8 mouse cellular contexts compared by ENCODE assay signal in genomic region chr10:95515293-95515931, GRCm38 (mm10). TPM values are rescaled to one million over a fixed set of nuclear protein-coding genes. Genes with fewer than 3 reads are reported as not detected.
DNase-seq lines count a peak whose midpoint lies in the region; ATAC-seq and TF ChIP-seq lines count a peak whose summit lies in the region.

No protein-coding gene starts in this region.

- 2% methylated on average over 66 of the region's 80 CpGs for WGBS in forebrain, postnatal 0 days
- WGBS in hindbrain, embryonic 14.5 days = under 1% methylated on average over 73 of the region's 80 CpGs
- WGBS in liver, embryonic 11.5 days = under 1% methylated on average over 60 of the region's 80 CpGs
- under 1% methylated on average over 54 of the region's 80 CpGs for WGBS in midbrain, postnatal 0 days

- TF ChIP-seq POLR2A in CH12.LX (IDR thresholded peaks at IDR 0.05; ENCODE audit: low read depth, low read length) = no peak

- TF ChIP-seq RAD21 in CH12.LX (IDR thresholded peaks at IDR 0.05; ENCODE audit: low read depth, low read length) = no peak

- H3K9ac ChIP-seq in CH12.LX (ENCODE audit: insufficient read depth, low read depth) = peak overlapping the region; percentile 95
- peak overlapping the region; percentile 87 for H3K9ac ChIP-seq in forebrain, postnatal 0 days
- H3K9ac ChIP-seq in hindbrain, embryonic 14.5 days = peak overlapping the region; percentile 96
- peak overlapping the region; percentile 97 for H3K9ac ChIP-seq in liver, embryonic 11.5 days (ENCODE audit: low read depth, low read length)
- H3K9ac ChIP-seq in midbrain, postnatal 0 days (replicated peaks; ENCODE audit: low read length, poor library complexity, severe bottlenecking) = peak overlapping the region; percentile 93

- peak overlapping the region; percentile 83 for H3K27ac ChIP-seq in CH12.LX (ENCODE audit: insufficient read depth, low read depth)
- H3K27ac ChIP-seq in forebrain, postnatal 0 days (ENCODE audit: low read depth, low read length) = peak overlapping the region; percentile 95
- peak overlapping the region; percentile 95 for H3K27ac ChIP-seq in hindbrain, embryonic 14.5 days
- H3K27ac ChIP-seq in liver, embryonic 11.5 days (ENCODE audit: low read depth, low read length) = peak overlapping the region; percentile 94
- peak overlapping the region; percentile 95 for H3K27ac ChIP-seq in midbrain, postnatal 0 days (ENCODE audit: low read depth, low read length)

- in situ Hi-C loops in CH12.LX (cut with MboI; ENCODE audit: low pct_ligation_motif_present, low pct_unique_long_range_greater_than_20kb, low sequenced_read_pairs) = no loop called here

- dilution Hi-C loops in CH12.LX (cut with MboI; ENCODE audit: extremely low pct_ligation_motif_present, extremely low pct_unique_long_range_greater_than_20kb, low sequenced_read_pairs) = no loop called here

- H3K9me3 ChIP-seq in CH12.LX (replicated peaks; ENCODE audit: low read length) = peaks cover 6% of the 10 kb centered on the region
- no peaks in the 10 kb centered on the region for H3K9me3 ChIP-seq in forebrain, postnatal 0 days (ENCODE audit: low read length)
- H3K9me3 ChIP-seq in hindbrain, embryonic 14.5 days (ENCODE audit: control insufficient read depth, low read length) = no peaks in the 10 kb centered on the region
- H3K9me3 ChIP-seq in liver, embryonic 11.5 days (ENCODE audit: control insufficient read depth, low read length) = no peaks in the 10 kb centered on the region
- H3K9me3 ChIP-seq in midbrain, postnatal 0 days (ENCODE audit: low read length) = no peaks in the 10 kb centered on the region

- DNase-seq in 3T3-L1 (ENCODE audit: low read depth, low spot score) (peak; percentile 45), CH12.LX (ENCODE audit: extremely low read depth) (no peak)
- DNase-seq in cerebellum, adult 11 months = peak; percentile 66
- DNase-seq in forebrain, postnatal 0 days = peak; percentile 18
- peak; percentile 36 for DNase-seq in hindbrain, embryonic 14.5 days (ENCODE audit: low spot score)
- peak; percentile 69 for DNase-seq in liver, embryonic 11.5 days (ENCODE audit: low spot score)
- peak; percentile 15 for DNase-seq in midbrain, postnatal 0 days (ENCODE audit: low spot score)
- DNase-seq in yolk sac, embryonic 10.5 days (ENCODE audit: low spot score) = peak; percentile 50

- TF ChIP-seq CTCF in CH12.LX (conservative IDR thresholded peaks at IDR 0.05 in 1 of 2, IDR thresholded peaks at IDR 0.05 in 1 of 2; ENCODE audit: low read depth in 2 of 2, low read length in 2 of 2) = no peak
- no peak for TF ChIP-seq CTCF in forebrain, postnatal 0 days (IDR thresholded peaks at IDR 0.05; ENCODE audit: low read depth)
- TF ChIP-seq CTCF in midbrain, postnatal 0 days (IDR thresholded peaks at IDR 0.05) = no peak

- peak; percentile 50 for ATAC-seq in forebrain, postnatal 0 days
- peak; percentile 69 for ATAC-seq in hindbrain, embryonic 14.5 days (ENCODE audit: low FRiP score)
- peak; percentile 9 for ATAC-seq in liver, embryonic 11.5 days (replicated peaks; ENCODE audit: low FRiP score)
- ATAC-seq in midbrain, postnatal 0 days (ENCODE audit: low FRiP score) = peak; percentile 67; the same call in 1 of the 2 replicates

- TF ChIP-seq EP300 in CH12.LX (IDR thresholded peaks at IDR 0.05; ENCODE audit: low read length) = no peak

- peak overlapping the region; percentile 76 to 92 (median 82) for H3K4me3 ChIP-seq in CH12.LX (replicated peaks in 1 of 3; ENCODE audit: low read depth in 2 of 3, low read length in 2 of 3, poor library complexity in 1 of 3)
- peak overlapping the region; percentile 89 for H3K4me3 ChIP-seq in forebrain, postnatal 0 days (ENCODE audit: low read depth, low read length)
- H3K4me3 ChIP-seq in hindbrain, embryonic 14.5 days (replicated peaks; ENCODE audit: low read length) = peak overlapping the region; percentile 99
- H3K4me3 ChIP-seq in liver, embryonic 11.5 days (ENCODE audit: low read depth, low read length) = peak overlapping the region; percentile 100
- peak overlapping the region; percentile 88 for H3K4me3 ChIP-seq in midbrain, postnatal 0 days (ENCODE audit: low read depth, low read length)

- peak overlapping the region; percentile 81; the same call in 1 of the 2 replicates for H3K4me2 ChIP-seq in CH12.LX (ENCODE audit: insufficient read depth, low read depth, poor library complexity, severe bottlenecking)
- peak overlapping the region; percentile 71 for H3K4me2 ChIP-seq in forebrain, postnatal 0 days (ENCODE audit: low read depth)
- H3K4me2 ChIP-seq in hindbrain, embryonic 14.5 days (replicated peaks) = peak overlapping the region; percentile 88
- H3K4me2 ChIP-seq in liver, embryonic 11.5 days = peak overlapping the region; percentile 89
- H3K4me2 ChIP-seq in midbrain, postnatal 0 days (ENCODE audit: low read depth, low read length, poor library complexity, severe bottlenecking) = peak overlapping the region; percentile 61

- H3K27me3 ChIP-seq in CH12.LX (replicated peaks) = no peaks in the 10 kb centered on the region
- H3K27me3 ChIP-seq in forebrain, postnatal 0 days (ENCODE audit: insufficient read depth, low read length) = no peaks in the 10 kb centered on the region
- H3K27me3 ChIP-seq in hindbrain, embryonic 14.5 days (ENCODE audit: control insufficient read depth, insufficient read depth, low read length) = no peaks in the 10 kb centered on the region
- H3K27me3 ChIP-seq in liver, embryonic 11.5 days (replicated peaks; ENCODE audit: control insufficient read depth, insufficient read depth, low read length) = no peaks in the 10 kb centered on the region
- H3K27me3 ChIP-seq in midbrain, postnatal 0 days (ENCODE audit: insufficient read depth, low read length) = no peaks in the 10 kb centered on the region

- H3K36me3 ChIP-seq in CH12.LX (replicated peaks in 1 of 2; ENCODE audit: control insufficient read depth in 1 of 2, insufficient read depth in 1 of 2, low read length in 1 of 2) = peaks cover 3 to 24% of the 10 kb centered on the region in 2 experiments
- H3K36me3 ChIP-seq in forebrain, postnatal 0 days (ENCODE audit: insufficient read depth) = no peaks in the 10 kb centered on the region
- 0 out of 2 replicates have a peak, but pooled peaks cover 4% of the 10 kb centered on the region for H3K36me3 ChIP-seq in hindbrain, embryonic 14.5 days (replicated peaks; ENCODE audit: control insufficient read depth, insufficient read depth)
- H3K36me3 ChIP-seq in liver, embryonic 11.5 days (ENCODE audit: control insufficient read depth, insufficient read depth, low read length) = no peaks in the 10 kb centered on the region; the same call in 1 of the 2 replicates
- H3K36me3 ChIP-seq in midbrain, postnatal 0 days (ENCODE audit: insufficient read depth, low read length) = no peaks in the 10 kb centered on the region

- peaks cover 10 to 58% of the 10 kb centered on the region in 2 experiments for H3K4me1 ChIP-seq in CH12.LX (ENCODE audit: control insufficient read depth in 1 of 2, insufficient read depth in 2 of 2)
- peaks cover 8% of the 10 kb centered on the region; the same call in 1 of the 2 replicates for H3K4me1 ChIP-seq in forebrain, postnatal 0 days (ENCODE audit: insufficient read depth)
- H3K4me1 ChIP-seq in hindbrain, embryonic 14.5 days (replicated peaks; ENCODE audit: control insufficient read depth, insufficient read depth, low read length) = peaks cover 18% of the 10 kb centered on the region
- H3K4me1 ChIP-seq in liver, embryonic 11.5 days (replicated peaks; ENCODE audit: control insufficient read depth, insufficient read depth, low read length) = peaks cover 10% of the 10 kb centered on the region; the same call in 1 of the 2 replicates
- 0 out of 2 replicates have a peak, but pooled peaks cover 2% of the 10 kb centered on the region for H3K4me1 ChIP-seq in midbrain, postnatal 0 days (ENCODE audit: insufficient read depth, low read length)

- H3K79me2 ChIP-seq in CH12.LX (replicated peaks; ENCODE audit: control insufficient read depth, extremely low read depth, insufficient read depth, poor library complexity, severe bottlenecking) = peaks cover 60% of the 10 kb centered on the region

TF ChIP-seq in CH12.LX, 34 proteins besides CTCF, POLR2A, EP300 and RAD21 (continues in another document):
- TF ChIP-seq MXI1 (IDR thresholded peaks at IDR 0.05; ENCODE audit: low read depth, low read length) (no peak), SMC3 (IDR thresholded peaks at IDR 0.05; ENCODE audit: low read depth, low read length) (no peak)

RNA-seq across cellular contexts. Expression of gene Ube2n, which starts 0.5 kb away (rescaled TPM):
- total RNA-seq in CH12.LX (2012; rRNA removed) = 71.9 and 117 TPM in 2 replicates
- 217 and 237 TPM in 2 replicates for total RNA-seq in CH12.LX (2014; rRNA removed)
- polyA plus RNA-seq in CH12.LX (2012; ENCODE audit: insufficient read length, low read depth) = 243 and 265 TPM in 2 replicates
- total RNA-seq in forebrain, postnatal 0 days (2014; rRNA removed) = 222 and 275 TPM in 2 replicates
- 333 and 334 TPM in 2 replicates for polyA plus RNA-seq in forebrain, postnatal 0 days (2015; fragmentation: Nextera tagmentation; extraction: Ambion mirVana)
- 371 and 400 TPM in 2 replicates for polyA plus RNA-seq in hindbrain, embryonic 14.5 days (2014; fragmentation: Nextera tagmentation; extraction: Ambion mirVana)
- 310 and 327 TPM in 2 replicates for polyA plus RNA-seq in liver, embryonic 11.5 days (2014; fragmentation: Nextera tagmentation; extraction: Ambion mirVana)
- total RNA-seq in midbrain, postnatal 0 days (2014; rRNA removed) = 230 and 286 TPM in 2 replicates
- 321 and 322 TPM in 2 replicates for polyA plus RNA-seq in midbrain, postnatal 0 days (2015; fragmentation: Nextera tagmentation; extraction: Ambion mirVana)

RNA-seq across cellular contexts. Expression of gene Mrpl42, which starts 13.7 kb away (rescaled TPM):
- total RNA-seq in CH12.LX (2012; rRNA removed) (161 and 198 TPM in 2 replicates), CH12.LX (2014; rRNA removed) (381 and 389 TPM in 2 replicates)
- 197 and 223 TPM in 2 replicates for polyA plus RNA-seq in CH12.LX (2012; ENCODE audit: insufficient read length, low read depth)
- 84.9 and 88.8 TPM in 2 replicates for total RNA-seq in forebrain, postnatal 0 days (2014; rRNA removed)
- polyA plus RNA-seq in forebrain, postnatal 0 days (2015; fragmentation: Nextera tagmentation; extraction: Ambion mirVana) = 249 and 300 TPM in 2 replicates
- 261 and 297 TPM in 2 replicates for polyA plus RNA-seq in hindbrain, embryonic 14.5 days (2014; fragmentation: Nextera tagmentation; extraction: Ambion mirVana)
- 364 and 391 TPM in 2 replicates for polyA plus RNA-seq in liver, embryonic 11.5 days (2014; fragmentation: Nextera tagmentation; extraction: Ambion mirVana)
- 124 and 125 TPM in 2 replicates for total RNA-seq in midbrain, postnatal 0 days (2014; rRNA removed)
- 239 and 250 TPM in 2 replicates for polyA plus RNA-seq in midbrain, postnatal 0 days (2015; fragmentation: Nextera tagmentation; extraction: Ambion mirVana)

RNA-seq across cellular contexts. Expression of gene Nudt4, which starts 48.5 kb away (rescaled TPM):
- 23.7 and 33.2 TPM in 2 replicates for total RNA-seq in CH12.LX (2012; rRNA removed)
- 38.0 and 39.2 TPM in 2 replicates for total RNA-seq in CH12.LX (2014; rRNA removed)
- 61.1 and 67.4 TPM in 2 replicates for polyA plus RNA-seq in CH12.LX (2012; ENCODE audit: insufficient read length, low read depth)
- 87.6 and 110 TPM in 2 replicates for total RNA-seq in forebrain, postnatal 0 days (2014; rRNA removed)
- 71.2 and 81.5 TPM in 2 replicates for polyA plus RNA-seq in forebrain, postnatal 0 days (2015; fragmentation: Nextera tagmentation; extraction: Ambion mirVana)
- polyA plus RNA-seq in hindbrain, embryonic 14.5 days (2014; fragmentation: Nextera tagmentation; extraction: Ambion mirVana) = 98.9 and 102 TPM in 2 replicates
- 95.8 and 97.9 TPM in 2 replicates for polyA plus RNA-seq in liver, embryonic 11.5 days (2014; fragmentation: Nextera tagmentation; extraction: Ambion mirVana)
- 65.9 and 81.4 TPM in 2 replicates for total RNA-seq in midbrain, postnatal 0 days (2014; rRNA removed)
- polyA plus RNA-seq in midbrain, postnatal 0 days (2015; fragmentation: Nextera tagmentation; extraction: Ambion mirVana) = 53.1 and 58.5 TPM in 2 replicates

Comparison
In these comparisons a context has a peak if more than half of its experiments do, and no peak if none do; other contexts are left out.
1. ATAC-seq: peak in every context shown above with its lines; median percentile 69 in hindbrain, embryonic 14.5 days; 67 in midbrain, postnatal 0 days; 50 in forebrain, postnatal 0 days; 9 in liver, embryonic 11.5 days.